Mouse (Mus musculus) small intestine, adult 2 months (tissue): ENCODE results near the gene Tph2.

Source experiments
- CTCF ChIP-seq: fragments of 200-500 bp; IDR thresholded peaks from 2 replicates; pipeline ENCODE4 v1.5.1; 2012; ENCODE audit warnings: low read depth, mild to moderate bottlenecking, control low read depth, inconsistent platforms, low read length, moderate library complexity, mixed read lengths; ENCODE audit not compliant: insufficient replicate concordance, insufficient read length; ENCODE audit errors: extremely low read depth
- POLR2A ChIP-seq: fragments of 200-500 bp; IDR thresholded peaks from 2 replicates; pipeline ENCODE4 v1.6.1; 2012; ENCODE audit warnings: low read depth, mild to moderate bottlenecking, control low read depth, inconsistent platforms, low read length, moderate library complexity

GRCm38 (mm10) chr10:115205284-115205683 is 20.5 kb upstream of the Tph2 start:
- TF ChIP-seq CTCF (no peak), POLR2A (no peak)
